Mouse (Mus musculus) midbrain, embryonic 16.5 days (tissue): ENCODE data around the gene Paqr8. TPM values are rescaled to one million over a fixed set of nuclear protein-coding genes. Genes with fewer than 3 reads are reported as not detected.

Experiments used
- ATAC-seq: fragments of 200-750 bp; cut with Nextera tagmentation; 2 replicates; pipeline ENCODE4 v1.8.0; 2017; ENCODE audit warnings: moderate TSS enrichment
- H3K27ac ChIP-seq: fragments of 300-500 bp; sonication (generic); 2 replicates; pipeline ENCODE4 v1.5.1; 2014; ENCODE audit warnings: mild to moderate bottlenecking, low read length, mixed read lengths
- H3K27me3 ChIP-seq: fragments of 300-500 bp; sonication (generic); 2 replicates; pipeline ENCODE4 v1.6.1; 2014; ENCODE audit warnings: low read depth, low read length, mixed read lengths; ENCODE audit not compliant: control insufficient read depth, insufficient read depth
- H3K36me3 ChIP-seq: fragments of 300-500 bp; sonication (generic); 2 replicates; pipeline ENCODE4 v1.6.1; 2014; ENCODE audit warnings: mild to moderate bottlenecking, low read length, moderate library complexity, mixed read lengths; ENCODE audit not compliant: control insufficient read depth, insufficient read depth
- H3K4me1 ChIP-seq: fragments of 300-500 bp; sonication (generic); 2 replicates; pipeline ENCODE4 v1.6.1; 2014; ENCODE audit warnings: mild to moderate bottlenecking, low read length, mixed read lengths; ENCODE audit not compliant: control insufficient read depth, insufficient read depth
- H3K4me2 ChIP-seq: fragments of 300-500 bp; sonication (generic); 2 replicates; pipeline ENCODE4 v1.6.1; 2014; ENCODE audit warnings: mild to moderate bottlenecking, low read length, mixed read lengths
- H3K4me3 ChIP-seq: fragments of 300-500 bp; sonication (generic); 2 replicates; pipeline ENCODE4 v1.5.1; 2014; ENCODE audit warnings: low read depth, mild to moderate bottlenecking, low read length, moderate library complexity, mixed read lengths
- H3K9ac ChIP-seq: fragments of 300-500 bp; sonication (generic); 2 replicates; pipeline ENCODE4 v1.6.1; 2014; ENCODE audit warnings: low read depth, low read length, mixed read lengths
- H3K9me3 ChIP-seq: fragments of 300-500 bp; sonication (generic); replicated peaks from 2 replicates; pipeline ENCODE4 v1.6.1; 2014; ENCODE audit warnings: mild to moderate bottlenecking, low read length, mixed read lengths; ENCODE audit not compliant: control insufficient read depth, poor library complexity, severe bottlenecking
- WGBS: fragments of 180-500 bp; shearing (Covaris S2); extraction: QIAGEN DNeasy Blood & Tissue Kit; methylation state at CpG from one replicate; pipeline ENCODE4 v1.1.7; 2014; 5-methylcytosine and 5-hydroxymethylcytosine counted together
- polyA plus RNA-seq: library from polyadenylated mRNA; unstranded; fragments of >200 nt; fragmentation: Nextera tagmentation; extraction: Ambion mirVana; gene quantifications from 2 replicates; pipeline ENCODE4 v1.2.1, GENCODE M21; 2015

Paqr8 gene
- polyA plus RNA-seq, 1 experiment from 2014 or later: 33.7 TPM

DNA sequence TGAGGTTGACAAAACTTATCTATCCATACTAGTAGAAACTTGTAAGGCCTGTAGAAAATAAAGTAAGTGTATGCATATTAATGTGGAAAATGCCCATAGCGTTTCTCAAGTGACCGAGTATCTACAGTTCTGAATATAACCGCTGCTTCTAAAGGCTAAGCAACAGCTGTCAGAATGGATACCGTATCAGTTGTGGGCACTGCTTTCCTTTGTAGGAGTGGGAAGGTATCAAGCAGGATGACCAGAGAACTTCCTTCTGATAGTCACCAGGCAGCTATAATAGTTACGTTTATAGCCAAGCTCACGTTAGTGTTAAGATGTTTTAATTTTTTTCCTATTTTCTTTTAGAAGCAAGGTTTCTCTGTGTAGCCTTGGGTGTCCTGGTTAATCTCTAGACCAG is 83.0 kb downstream of the Paqr8 start:
- ATAC-seq: no peak
- no peaks in the 10 kb centered on the region for H3K36me3 ChIP-seq
- no peaks in the 10 kb centered on the region for H3K9me3 ChIP-seq
- H3K4me3 ChIP-seq: no peak overlapping the region
- no peak overlapping the region for H3K4me2 ChIP-seq
- H3K27ac ChIP-seq: no peak overlapping the region
- no peaks in the 10 kb centered on the region for H3K4me1 ChIP-seq
- H3K27me3 ChIP-seq: no peaks in the 10 kb centered on the region
- H3K9ac ChIP-seq: no peak overlapping the region
- WGBS: 96% methylated on average over 6 of the region's 6 CpGs

DNA sequence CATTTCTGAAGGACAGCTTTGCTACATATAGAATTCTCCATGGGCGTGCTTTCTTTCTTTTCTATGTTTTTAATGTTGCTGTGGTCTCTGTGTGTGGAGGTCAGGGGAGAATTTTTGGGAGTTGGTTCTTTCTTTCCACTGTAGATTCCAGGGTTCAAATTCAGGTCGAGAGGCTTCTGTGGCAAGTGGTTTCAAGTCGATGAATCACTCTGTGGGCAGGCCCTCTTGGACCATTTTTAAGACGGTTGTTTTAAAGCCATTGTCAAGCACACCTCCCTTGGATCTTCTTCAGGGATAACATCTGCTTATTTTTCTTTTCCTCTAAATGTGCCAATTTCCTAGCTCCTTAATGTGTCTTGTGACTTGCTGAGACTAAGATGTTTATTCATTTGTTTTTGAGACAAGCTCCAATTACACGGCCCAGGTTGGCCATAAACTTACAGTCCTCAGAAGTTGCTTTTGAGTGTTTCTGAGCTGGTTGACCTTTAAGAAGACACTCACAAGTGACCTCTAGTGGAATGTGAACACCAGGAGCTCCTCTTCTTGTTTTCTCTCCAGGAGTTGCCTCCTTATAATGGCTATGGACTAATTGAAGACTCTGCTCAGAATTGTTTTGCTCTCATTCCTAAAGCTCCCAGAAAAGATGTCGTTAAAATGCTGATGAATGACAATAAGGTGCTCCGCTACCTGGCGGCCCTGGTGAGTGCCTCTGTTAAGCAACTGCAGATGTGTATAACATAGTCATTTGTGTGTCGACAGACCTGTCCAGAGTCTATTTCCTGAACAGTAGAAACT is 84.1 kb downstream of the Paqr8 start:
- no peak for ATAC-seq
- Histone ChIP-seq H3K4me2 (no peak overlapping the region), H3K9me3 (no peaks in the 10 kb centered on the region), H3K9ac (no peak overlapping the region), H3K36me3 (no peaks in the 10 kb centered on the region), H3K27me3 (no peaks in the 10 kb centered on the region), H3K4me3 (no peak overlapping the region), H3K4me1 (no peaks in the 10 kb centered on the region), H3K27ac (no peak overlapping the region)
- WGBS: 81% methylated on average over 9 of the region's 9 CpGs

DNA sequence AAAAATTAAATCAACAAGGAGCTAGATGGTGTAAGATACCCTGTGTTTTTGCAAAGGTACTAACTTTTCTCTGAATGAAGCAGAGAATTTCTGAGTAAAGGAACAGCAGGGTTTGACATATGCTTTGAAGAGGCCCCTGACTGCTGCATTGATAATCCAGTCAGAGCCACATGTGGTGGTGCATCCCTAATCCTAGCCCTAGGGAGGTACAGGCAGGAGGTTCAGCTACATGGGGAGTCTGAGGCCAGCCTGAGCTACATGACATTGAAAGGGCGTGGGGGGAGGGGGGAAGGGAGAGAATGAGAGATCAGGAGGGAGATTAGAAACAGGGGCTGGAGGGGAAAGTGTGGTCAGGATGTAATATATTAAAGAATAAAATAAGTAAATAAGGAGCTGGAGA is 90.1 kb downstream of the Paqr8 start:
- Histone ChIP-seq H3K4me1 (no peaks in the 10 kb centered on the region), H3K9me3 (no peaks in the 10 kb centered on the region), H3K27ac (no peak overlapping the region), H3K36me3 (no peaks in the 10 kb centered on the region), H3K4me3 (no peak overlapping the region), H3K9ac (no peak overlapping the region), H3K4me2 (no peak overlapping the region), H3K27me3 (no peaks in the 10 kb centered on the region)
- no peak for ATAC-seq
- 21% methylated on average over 1 of the region's 1 CpGs for WGBS

DNA sequence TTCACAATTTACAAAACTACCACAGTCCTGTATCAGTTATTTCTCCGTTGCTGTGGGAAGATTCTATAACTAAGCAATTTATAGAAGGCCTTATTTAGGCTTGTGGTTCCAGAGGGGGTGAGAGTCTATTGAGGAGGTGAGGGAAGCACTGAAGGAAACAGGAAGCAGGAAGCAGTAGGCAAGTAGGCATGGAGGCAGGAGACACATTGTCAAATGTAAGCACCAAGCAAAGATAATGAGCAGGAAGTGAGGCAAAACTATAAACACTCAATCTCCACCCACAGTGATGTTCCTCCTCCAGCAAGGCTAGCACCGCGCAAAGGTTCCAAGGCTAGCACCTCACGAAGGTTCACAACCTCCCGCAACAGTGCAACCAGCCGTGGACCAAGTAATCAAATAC is 91.4 kb downstream of the Paqr8 start:
- H3K4me1 ChIP-seq: no peaks in the 10 kb centered on the region
- no peak overlapping the region for H3K4me3 ChIP-seq
- 91% methylated on average over 6 of the region's 6 CpGs for WGBS
- no peaks in the 10 kb centered on the region for H3K27me3 ChIP-seq
- no peak overlapping the region for H3K9ac ChIP-seq
- H3K36me3 ChIP-seq: no peaks in the 10 kb centered on the region
- ATAC-seq: no peak
- H3K27ac ChIP-seq: no peak overlapping the region
- no peaks in the 10 kb centered on the region for H3K9me3 ChIP-seq
- H3K4me2 ChIP-seq: no peak overlapping the region

DNA sequence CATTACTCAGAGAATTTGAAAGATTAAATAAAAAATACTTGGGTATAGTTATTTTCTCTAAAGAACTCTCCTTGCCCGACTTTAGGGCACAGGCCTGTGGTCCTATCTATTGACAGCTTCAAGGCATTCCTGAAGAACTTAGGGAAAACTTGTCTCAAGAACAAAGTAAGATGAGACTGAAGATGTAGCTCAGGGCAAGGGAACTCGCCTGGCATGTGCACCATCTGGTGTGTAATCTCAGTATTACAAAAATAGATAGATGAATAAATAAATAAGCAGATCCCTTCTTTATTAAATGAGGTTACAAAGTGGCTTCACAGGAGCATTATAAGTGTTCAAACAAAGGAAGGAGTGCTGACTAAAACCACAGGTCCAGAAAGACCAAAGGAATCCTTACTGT is 93.7 kb downstream of the Paqr8 start:
- Histone ChIP-seq H3K9ac (no peak overlapping the region), H3K27me3 (no peaks in the 10 kb centered on the region), H3K4me1 (no peaks in the 10 kb centered on the region), H3K4me3 (no peak overlapping the region), H3K36me3 (no peaks in the 10 kb centered on the region), H3K9me3 (no peaks in the 10 kb centered on the region), H3K4me2 (no peak overlapping the region), H3K27ac (no peak overlapping the region)
- no peak for ATAC-seq
- 80% methylated on average over 2 of the region's 2 CpGs for WGBS

DNA sequence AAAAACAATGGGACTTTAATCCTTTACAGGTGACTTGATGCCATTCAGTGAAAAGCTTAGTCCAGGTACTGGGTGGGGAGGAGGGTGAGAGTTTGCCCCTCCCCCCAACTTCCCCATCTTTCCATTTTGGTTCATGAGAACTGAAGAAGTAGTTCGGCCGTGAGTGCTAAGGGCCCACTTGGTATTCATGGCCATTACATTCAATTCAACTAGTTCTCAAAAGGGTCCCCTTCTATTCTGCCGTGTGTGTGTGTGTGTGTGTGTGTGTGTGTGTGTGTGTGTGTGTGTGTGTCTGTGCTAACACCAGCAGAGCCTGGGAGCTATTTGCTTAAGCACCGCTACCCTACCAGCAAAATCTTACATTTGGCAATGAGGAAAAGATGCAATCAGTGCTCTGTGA is 94.2 kb downstream of the Paqr8 start:
- H3K9ac ChIP-seq: no peak overlapping the region
- no peaks in the 10 kb centered on the region for H3K9me3 ChIP-seq
- ATAC-seq: no peak; the same call in 1 of the 2 replicates
- no peaks in the 10 kb centered on the region for H3K27me3 ChIP-seq
- no peak overlapping the region for H3K4me3 ChIP-seq
- H3K4me1 ChIP-seq: no peaks in the 10 kb centered on the region
- H3K4me2 ChIP-seq: no peak overlapping the region
- no peaks in the 10 kb centered on the region for H3K36me3 ChIP-seq
- H3K27ac ChIP-seq: no peak overlapping the region
- WGBS: 48% methylated on average over 4 of the region's 4 CpGs

DNA sequence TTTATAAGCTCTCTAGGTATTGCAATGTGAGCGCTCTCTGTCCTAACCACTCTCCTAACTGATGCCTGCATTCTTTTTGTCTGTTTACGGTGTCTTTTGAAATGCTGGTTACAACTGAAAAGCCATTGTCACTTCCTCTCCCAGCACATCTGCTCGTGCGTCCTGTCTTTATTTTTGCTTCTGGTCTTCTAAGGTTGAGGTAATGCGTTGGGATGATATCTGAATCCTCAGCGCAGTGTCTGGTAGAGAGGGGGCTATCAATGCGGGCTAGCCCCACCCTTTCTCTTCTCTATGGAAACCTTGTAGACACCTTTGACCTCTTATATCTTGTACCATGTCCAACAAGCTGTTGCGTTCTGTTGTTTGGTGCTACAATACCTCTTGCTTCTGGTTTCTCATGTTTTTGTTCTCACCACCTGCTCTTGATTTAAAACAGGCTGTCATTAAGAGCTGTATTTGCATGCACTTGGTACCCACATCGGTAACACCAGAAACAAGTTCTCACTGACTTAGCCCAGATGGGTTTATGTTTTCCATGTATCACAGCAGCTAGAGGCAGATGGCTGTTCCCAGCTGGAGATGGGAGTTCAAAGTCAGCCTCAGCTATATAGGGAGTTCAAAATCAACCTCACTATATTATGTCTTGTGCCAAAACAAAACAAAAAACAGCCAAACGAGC is 96.1 kb downstream of the Paqr8 start:
- Histone ChIP-seq H3K4me1 (no peaks in the 10 kb centered on the region), H3K9me3 (no peaks in the 10 kb centered on the region), H3K9ac (no peak overlapping the region), H3K27me3 (no peaks in the 10 kb centered on the region), H3K27ac (no peak overlapping the region), H3K4me3 (no peak overlapping the region), H3K4me2 (no peak overlapping the region), H3K36me3 (no peaks in the 10 kb centered on the region)
- 67% methylated on average over 10 of the region's 10 CpGs for WGBS
- ATAC-seq: no peak

Other genes with a start within 250 kb of the Paqr8 start
- gene Il17a, start 159.7 kb upstream of the Paqr8 start, polyA plus RNA-seq: not detected in 2 replicates
- not detected in 2 replicates for gene Il17f, start 100.0 kb upstream of the Paqr8 start, polyA plus RNA-seq
- gene Mcm3, start 70.3 kb upstream of the Paqr8 start, polyA plus RNA-seq: 12.2 and 19.0 TPM in 2 replicates
- gene Efhc1, start 61.0 kb downstream of the Paqr8 start, polyA plus RNA-seq: 2.0 and 2.5 TPM in 2 replicates
- gene Tram2, start 188.6 kb downstream of the Paqr8 start, polyA plus RNA-seq: 2.0 TPM in 2 replicates